Mouse (Mus musculus) kidney, postnatal 14 days (tissue): ENCODE measurements around the gene Psmd8.
"Not testable (repeated sequence)": the region's sequence is repeated elsewhere in the genome, so short reads cannot be mapped to it uniquely, and the experiment has no call there.

Source experiments
- DNase-seq: peaks from one replicate; pipeline ENCODE4 v3.0.0; 2022; ENCODE audit warnings: mixed read lengths

Gene Psmd8

GRCm38 (mm10) chr7:29170066-29170754 is 10.3 kb downstream of the Psmd8 start, which contains the start of the genes Ggn and Spred3:
Gene Ggn (plus strand): TSS chr7:29170210.
Gene Spred3 (minus strand): TSS chr7:29170411.
- DNase-seq = peak; percentile 92

DNA sequence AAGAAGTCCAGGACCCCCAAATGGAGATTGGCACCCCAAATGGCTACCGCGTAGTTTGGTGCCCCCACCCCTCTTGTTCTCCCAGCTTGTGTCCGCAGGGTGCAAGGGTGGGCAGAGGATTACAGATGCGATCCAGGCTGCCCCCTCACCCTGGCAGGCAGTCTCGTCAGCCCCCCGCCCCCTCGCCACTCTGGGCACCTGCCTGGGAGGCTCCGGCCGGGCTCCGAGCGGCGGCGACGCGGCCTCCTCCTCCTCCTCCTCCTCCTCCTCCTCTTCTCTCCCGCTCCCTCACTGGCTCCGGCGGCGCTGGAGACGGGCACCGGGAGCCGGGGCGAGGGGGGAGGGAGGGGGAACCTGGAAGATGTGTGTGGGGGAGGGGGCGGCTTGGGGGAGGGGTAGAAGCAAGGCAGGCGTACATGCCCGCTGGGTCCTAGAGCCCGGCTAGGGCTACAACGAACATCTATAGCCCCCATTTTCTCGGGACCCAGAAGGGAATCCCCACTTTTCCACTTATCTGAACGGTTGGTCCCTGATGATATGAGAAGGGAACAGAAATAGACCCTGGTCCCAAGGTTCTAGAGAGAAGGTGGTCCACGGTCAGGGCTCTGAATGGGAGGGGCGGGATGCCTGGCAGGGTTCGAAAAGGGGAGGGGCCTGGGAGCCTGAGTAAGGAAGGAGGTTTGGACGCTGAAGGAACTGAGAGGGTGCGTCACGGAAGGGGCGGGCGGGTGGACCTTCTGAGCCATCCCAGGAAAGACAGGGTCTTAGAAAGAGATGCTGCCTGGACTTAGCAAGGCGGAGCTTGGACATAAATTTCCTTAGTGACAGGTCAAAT is 11.1 kb downstream of the Psmd8 start:
- peak; percentile 90 for DNase-seq

DNA sequence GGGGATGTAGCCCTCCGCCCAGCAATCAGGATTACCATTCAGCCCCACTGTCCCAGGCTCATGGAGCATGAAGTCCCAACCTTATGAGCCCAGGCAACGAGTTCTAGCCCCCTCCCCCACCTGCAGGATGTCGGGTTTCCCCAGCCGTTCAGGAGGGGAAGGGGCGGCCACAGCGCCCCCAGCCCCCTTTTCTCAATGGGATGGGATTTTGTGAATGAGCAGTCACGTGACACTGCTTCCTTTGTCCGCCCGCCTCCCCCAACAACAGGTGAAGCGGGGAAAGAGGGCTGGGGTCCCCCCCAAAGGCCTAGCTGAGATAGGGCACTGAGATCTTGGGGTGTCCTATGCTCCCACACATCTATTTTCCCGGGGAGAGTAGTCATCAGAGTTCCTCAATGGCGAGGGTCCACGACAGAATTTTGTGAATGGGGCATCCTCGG is 11.7 kb downstream of the Psmd8 start:
- DNase-seq = no peak

DNA sequence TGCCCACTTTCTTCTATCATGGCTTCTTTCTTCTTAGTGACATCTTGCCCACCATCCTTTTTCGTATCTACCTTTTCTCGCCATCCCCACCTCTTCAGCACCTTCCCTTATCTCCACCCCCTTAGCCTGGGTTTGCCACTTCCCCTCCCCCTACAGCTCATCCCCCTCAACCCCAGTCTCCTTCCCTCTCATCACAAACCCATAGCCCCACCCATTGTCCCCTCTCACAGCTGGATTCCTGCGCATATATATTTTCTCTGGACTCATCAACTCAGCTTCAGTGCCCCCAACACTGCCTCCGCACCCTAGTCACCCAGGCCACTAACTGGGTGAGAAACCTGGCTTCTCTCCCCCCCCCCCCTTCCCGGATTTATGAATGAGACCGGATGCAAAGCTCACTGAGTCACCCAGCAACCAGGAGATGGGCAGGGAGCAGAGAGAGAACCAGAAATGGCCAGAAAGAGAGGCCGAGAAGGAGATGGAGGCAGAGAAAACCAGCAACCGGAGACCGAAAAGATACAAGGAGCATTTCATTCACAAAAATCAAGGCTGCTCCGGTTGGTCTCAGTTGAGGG is 12.3 kb downstream of the Psmd8 start:
- no peak for DNase-seq

GRCm38 (mm10) chr7:29167656-29168055 is 12.8 kb downstream of the Psmd8 start:
- DNase-seq = no peak

DNA sequence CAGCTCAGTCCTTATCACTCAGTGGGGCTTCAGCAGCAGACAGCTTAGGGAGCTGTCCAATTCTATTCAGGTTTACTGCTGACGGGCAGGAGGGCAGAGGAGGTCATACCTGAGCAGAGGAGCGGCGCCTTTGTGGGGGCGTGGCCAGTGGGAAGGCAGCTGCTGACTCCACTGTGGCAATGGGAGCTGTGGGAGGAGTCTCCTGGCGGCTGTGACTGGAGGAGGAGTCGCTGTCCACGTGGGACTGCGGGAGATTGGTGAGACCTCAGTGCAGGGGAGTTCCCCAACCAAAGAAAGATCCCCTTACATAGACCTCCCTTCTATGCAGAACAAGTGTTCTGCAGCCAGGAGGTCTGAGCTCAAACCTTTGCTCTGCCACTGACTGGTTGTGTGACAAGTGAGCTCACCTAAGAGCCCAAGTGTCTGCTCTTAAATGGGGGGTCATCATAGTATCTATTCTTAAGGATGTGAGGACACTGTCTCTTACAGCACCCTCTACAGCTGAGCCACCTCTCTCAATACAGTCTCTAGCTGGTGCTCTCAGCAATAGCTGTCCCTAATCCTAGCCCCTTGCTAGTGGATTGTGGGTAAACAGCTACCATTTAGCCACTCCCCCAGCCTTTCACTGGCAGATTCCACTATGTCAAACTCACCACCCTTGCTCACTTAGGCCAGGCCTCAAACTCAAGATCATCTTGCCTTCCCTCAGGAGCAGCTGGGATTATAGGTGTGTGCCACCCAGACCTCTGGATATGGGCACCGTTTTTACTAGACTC is 17.6 kb downstream of the Psmd8 start:
- DNase-seq = peak; percentile 84

DNA sequence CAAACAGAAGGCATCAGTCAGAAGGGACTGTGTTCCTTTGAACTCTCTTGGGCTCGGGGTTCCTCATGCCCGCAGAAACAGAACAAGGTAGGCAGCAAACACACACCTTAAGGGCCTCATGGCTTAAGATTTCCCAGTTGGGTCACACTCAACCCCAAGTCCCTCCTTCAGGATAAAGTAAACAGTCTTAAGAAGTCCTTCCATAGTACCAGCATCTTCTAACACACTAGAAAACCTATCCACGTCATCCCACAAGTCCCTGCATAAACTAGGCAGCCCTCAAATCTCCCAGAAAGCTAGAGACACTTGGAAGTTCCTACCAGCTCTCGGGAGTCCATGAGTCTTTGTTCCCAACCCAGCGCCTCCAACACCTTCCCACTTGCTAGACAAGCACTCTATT is 18.2 kb downstream of the Psmd8 start:
- DNase-seq = no peak

DNA sequence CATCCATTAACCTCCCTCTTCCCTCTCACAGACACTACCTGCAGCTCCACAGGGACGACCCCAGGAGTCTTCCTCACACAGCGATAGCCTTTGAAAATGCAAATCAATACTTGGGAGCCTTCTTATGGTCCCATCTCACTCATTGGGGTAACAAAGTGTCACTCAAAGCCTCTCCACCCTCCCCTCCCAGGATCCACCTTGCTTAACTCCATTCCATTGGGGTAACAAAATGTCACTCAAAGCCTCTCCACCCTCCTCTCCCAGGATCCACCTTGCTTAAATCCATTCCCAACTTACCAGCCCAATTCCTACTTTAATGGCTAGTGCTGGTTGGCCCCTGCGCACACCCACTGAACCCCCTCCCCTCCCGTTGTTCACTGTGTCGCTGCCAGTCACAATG is 22.2 kb downstream of the Psmd8 start:
- no peak for DNase-seq

DNA sequence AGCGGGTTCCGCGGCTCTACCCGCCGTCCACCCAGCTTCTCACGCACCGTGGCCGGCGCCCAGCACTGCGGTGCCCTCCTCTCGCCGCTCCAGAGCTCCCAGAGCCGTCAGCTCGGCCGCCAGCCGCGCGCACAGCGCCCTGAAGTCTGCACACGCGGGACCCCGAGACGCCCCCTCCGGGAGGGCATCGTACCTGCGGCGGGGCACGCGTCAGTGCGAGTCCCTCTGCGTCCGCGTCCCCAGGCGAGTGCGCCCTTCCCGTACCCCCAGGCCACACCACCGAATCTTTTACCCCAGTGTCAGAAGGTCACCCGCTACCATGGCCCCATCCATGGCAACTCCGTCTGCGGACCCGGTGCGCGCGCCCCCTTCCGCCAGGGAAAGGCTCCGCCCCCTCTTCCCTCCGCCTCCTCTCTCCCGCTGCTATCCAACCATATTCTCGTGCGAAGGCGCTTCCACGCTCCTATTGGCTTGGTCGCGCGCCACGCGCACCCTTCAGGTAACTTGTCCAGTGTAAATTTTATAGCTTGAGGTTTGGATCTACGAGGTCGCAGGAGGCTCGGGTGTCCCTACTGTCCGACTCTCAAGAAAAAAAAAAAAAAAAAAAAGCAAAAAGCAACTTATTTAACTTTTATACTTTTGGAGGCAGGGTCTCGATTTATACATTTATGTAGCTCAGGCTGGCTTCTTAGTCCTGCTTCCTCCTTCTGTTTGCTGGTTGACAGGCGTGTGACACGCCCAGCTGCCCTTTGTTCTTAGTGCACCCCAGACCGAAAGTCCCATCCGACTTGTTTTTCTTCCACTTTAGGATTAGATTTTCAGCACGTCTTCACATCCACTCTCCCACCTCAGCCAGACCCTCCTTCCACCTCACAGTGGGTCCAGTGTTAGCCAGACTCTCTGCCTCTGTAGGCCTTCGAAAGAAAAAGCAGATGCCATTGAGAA is 24.4 kb downstream of the Psmd8 start, which contains the start of gene Fam98c:
Fam98c (minus strand) TSS at position 397 of the 945 bp plus-strand sequence.
- peak; percentile 92 for DNase-seq

DNA sequence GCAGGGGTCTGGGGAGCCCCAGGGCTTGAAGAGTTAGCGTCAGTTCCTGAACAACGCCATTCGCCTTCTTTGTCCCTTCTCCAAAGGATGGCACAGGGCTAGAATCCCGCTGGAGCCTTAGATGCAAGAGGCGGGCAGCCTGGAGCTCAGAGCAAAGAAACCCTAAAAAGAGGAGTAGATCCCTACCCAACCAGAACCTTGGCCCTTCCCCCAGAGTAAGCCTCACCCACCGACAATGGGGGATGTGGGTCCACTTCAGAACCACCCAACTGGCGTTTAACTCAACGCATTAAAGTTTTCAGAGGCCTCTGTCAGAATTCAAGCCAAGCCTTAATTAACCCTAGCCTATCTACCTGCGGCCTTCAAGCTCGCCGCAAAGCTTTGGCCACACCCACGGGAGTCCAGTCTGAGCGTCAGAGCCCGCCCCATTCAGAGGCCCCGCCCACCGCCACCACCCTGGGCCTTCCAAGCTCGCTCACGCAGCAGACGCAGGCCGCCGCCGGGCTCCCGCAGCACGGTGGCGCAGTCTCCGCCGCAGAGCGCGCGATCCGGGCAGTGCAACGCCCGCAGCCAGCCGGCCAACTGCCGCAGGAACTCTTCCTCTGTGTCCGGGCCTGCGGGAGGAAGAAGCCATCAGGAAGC is 25.2 kb downstream of the Psmd8 start:
- DNase-seq = peak; percentile 94

DNA sequence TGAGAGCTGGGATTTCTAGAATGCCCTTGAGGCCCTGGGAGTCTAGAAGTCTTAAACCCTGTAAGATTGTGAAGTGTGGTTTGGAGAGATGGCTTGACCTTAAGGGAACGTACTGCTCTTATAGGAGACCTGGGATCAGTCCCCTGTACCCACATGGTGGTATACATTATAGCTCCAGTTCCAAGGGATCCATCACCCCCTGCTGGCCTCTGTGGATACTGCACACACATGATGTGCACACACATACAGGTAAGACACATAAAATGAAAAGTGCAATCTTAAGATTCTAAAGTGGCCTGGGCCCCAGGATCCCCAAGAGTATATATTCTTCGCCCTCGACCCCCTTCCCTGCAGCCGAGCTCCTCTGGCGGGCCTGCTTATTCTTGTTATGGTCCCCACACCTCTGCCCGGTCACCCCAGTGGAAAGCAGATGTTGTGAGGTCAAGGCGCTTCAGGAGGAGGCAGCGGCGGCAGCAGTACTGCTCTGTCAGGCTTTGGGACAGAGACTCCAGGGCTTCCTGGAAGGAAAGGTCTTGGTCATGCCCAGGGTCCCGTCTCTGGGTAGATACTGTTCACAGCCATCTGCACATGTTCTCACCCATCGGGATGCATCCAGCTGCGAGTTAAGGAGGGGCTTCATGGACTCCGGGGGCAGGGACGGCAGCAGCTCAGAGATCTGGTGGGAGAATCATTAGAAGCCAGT is 26.3 kb downstream of the Psmd8 start:
- DNase-seq = no peak

GRCm38 (mm10) chr7:29151486-29151885 is 29.0 kb downstream of the Psmd8 start:
- DNase-seq = no peak

DNA sequence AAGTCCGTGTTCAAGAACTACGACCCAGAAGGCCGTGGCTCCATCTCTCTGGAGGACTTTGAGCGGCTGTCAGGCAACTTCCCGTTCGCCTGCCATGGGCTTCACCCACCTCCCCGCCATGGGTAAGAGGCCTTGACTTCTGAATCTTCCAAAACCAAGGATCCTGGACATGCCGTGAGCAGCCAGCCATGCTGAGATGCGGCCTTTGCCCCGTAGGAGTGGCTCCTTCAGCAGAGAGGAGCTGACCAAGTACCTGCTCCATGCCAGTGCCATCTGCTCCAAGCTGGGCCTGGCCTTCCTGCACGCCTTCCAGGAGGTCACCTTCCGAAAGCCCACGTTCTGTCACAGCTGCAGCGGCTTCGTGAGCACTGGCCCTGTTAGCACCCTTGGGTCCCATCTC is 31.7 kb downstream of the Psmd8 start:
- peak; percentile 30 for DNase-seq

DNA sequence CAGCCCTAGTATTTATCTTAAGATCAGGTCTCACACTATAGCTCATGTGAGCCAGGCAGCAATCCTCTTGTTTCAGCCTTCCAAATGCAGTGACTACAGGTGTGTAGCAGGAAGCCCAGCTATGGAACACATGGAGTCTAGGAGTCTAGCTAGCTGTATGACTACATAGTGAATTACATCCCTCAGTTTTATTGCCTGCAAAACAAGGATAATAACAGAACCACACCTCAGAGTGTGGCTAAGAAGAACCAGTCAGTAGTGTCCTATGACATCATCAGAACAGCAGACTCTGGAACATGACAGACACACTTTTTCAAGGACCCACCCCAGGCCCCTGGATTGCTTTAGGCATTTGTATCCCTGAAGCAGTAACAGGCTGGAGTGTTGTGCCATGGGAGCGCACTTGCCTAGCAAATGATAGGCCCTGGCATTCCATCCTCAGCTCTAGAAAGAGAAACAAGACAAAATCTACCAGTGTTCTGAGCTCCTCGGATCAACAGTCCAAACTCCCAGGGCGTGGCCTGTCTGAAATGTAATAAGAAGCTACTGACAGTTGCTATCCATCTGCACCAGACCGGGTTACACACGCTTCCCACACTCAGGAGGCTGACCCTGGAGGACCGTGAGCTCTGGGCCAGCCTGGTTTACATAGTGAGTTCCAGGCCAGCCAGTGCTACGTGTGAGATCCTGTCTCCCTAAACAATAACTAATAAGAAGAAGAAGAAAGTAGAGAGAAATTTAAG is 33.7 kb downstream of the Psmd8 start:
- DNase-seq = no peak

GRCm38 (mm10) chr7:29144006-29144405 is 36.5 kb downstream of the Psmd8 start:
- no peak for DNase-seq

GRCm38 (mm10) chr7:29141416-29141815 is 39.1 kb downstream of the Psmd8 start:
- DNase-seq = no peak

GRCm38 (mm10) chr7:29139237-29139636 is 41.3 kb downstream of the Psmd8 start:
- DNase-seq = not testable (repeated sequence)

DNA sequence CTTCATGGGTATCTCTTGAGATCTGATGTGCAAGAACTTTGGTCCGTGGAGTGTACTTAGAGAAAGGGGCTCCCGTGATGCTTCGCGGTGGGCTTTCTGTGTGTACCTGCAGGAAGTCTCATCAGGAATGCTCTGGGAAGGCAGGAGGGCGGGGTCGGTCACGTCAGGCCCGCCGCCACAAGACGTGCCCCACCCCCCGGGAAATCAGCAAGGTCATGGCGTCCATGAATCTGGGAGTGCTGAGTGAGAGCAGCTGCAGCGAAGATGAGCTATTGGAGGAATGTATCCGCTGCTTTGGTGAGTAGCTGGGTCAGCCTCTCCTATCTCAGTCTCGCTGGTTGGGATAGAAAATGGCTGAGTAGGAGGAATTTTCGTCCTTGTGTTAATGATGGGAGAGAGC is 43.1 kb downstream of the Psmd8 start:
- no peak for DNase-seq

GRCm38 (mm10) chr7:29134693-29135386 is 45.7 kb downstream of the Psmd8 start, which contains the start of gene Rasgrp4:
Gene Rasgrp4 (plus strand): TSS chr7:29134851.
- DNase-seq = peak; percentile 44
